Mouse (Mus musculus): ENCODE measurements around the gene Ipo4. TPM values are rescaled to one million over a fixed set of nuclear protein-coding genes. Genes with fewer than 3 reads are reported as not detected.

Ipo4 gene
- polyA plus RNA-seq, 1 experiment from 2014 or later: 71.1 TPM

DNA sequence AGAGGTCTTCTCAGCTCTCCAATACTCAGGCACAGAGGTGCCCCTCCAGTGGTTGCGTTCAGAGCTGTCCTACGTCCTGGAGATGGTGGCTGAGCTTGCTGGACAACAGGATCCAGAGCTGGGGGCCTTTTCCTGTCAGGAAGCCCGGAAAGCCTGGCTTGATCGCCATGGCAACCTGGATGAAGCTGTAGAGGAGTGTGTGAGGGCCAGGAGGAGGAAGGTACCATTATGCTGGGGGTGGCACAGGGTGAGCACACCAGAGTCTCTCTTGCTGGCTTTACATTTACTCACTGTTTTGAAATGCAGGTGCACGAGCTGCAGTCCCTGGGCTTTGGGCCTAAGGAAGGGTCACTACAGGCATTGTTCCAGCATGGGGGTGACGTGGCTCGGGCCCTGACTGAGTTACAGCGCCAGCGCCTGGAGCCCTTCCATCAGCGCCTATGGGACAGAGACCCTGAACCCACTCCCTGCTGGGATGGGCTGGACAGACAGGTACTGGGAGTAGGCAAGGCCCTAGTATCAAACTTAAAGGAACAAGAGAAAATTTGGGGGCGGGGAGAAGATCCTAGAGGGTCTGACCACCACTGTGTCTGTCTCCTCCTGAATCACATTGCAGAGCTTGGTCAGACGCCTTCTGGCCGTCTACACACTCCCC, 39.6 kb downstream of the Ipo4 start:
- H3K36me3 ChIP-seq (ENCODE audit: control insufficient read depth, insufficient read depth, low read length): peaks cover 29% of the 10 kb centered on the region
- H3K4me3 ChIP-seq (ENCODE audit: low read length): no peak overlapping the region
- no peak overlapping the region for H3K4me2 ChIP-seq (ENCODE audit: low read depth, low read length)
- peaks cover 12% of the 10 kb centered on the region for H3K4me1 ChIP-seq (ENCODE audit: control insufficient read depth, insufficient read depth, low read length)
- ATAC-seq: no peak
- H3K9me3 ChIP-seq (ENCODE audit: control insufficient read depth, low read length): no peaks in the 10 kb centered on the region
- H3K9ac ChIP-seq (ENCODE audit: low read depth, low read length): no peak overlapping the region
- H3K27me3 ChIP-seq (replicated peaks; ENCODE audit: control insufficient read depth, insufficient read depth, low read length): no peaks in the 10 kb centered on the region
- 81% methylated on average over 13 of the region's 13 CpGs for WGBS
- no peak overlapping the region for H3K27ac ChIP-seq (ENCODE audit: low read length)

DNA sequence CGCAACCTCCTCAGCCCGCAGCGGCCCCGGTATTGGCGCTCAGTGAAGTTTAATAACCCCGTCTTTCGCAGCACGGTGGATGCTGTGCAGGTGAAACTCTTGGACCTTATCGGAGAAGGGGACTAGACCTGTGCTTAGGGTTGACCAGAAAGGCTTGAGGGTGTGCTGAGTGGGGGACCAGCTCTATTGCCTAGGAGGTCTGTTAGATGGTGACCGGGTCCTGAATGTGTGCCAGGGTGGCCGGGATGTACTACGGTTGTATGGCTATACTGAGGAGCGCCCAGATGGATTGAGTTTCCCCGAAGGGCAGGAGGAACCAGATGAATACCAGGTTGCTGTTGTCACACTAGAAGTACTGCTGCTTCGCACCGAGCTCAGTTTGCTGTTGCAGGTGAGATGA, 43.5 kb downstream of the Ipo4 start:
- ATAC-seq: no peak
- Histone ChIP-seq H3K4me2 (ENCODE audit: low read depth, low read length) (peak overlapping the region; percentile 56), H3K4me3 (ENCODE audit: low read length) (peak overlapping the region; percentile 84), H3K36me3 (ENCODE audit: control insufficient read depth, insufficient read depth, low read length) (peaks cover 11% of the 10 kb centered on the region), H3K27me3 (replicated peaks; ENCODE audit: control insufficient read depth, insufficient read depth, low read length) (no peaks in the 10 kb centered on the region), H3K9ac (ENCODE audit: low read depth, low read length) (peak overlapping the region; percentile 88), H3K4me1 (ENCODE audit: control insufficient read depth, insufficient read depth, low read length) (peaks cover 19% of the 10 kb centered on the region), H3K9me3 (ENCODE audit: control insufficient read depth, low read length) (no peaks in the 10 kb centered on the region), H3K27ac (ENCODE audit: low read length) (peak overlapping the region; percentile 78)
- WGBS: 4% methylated on average over 16 of the region's 16 CpGs

DNA sequence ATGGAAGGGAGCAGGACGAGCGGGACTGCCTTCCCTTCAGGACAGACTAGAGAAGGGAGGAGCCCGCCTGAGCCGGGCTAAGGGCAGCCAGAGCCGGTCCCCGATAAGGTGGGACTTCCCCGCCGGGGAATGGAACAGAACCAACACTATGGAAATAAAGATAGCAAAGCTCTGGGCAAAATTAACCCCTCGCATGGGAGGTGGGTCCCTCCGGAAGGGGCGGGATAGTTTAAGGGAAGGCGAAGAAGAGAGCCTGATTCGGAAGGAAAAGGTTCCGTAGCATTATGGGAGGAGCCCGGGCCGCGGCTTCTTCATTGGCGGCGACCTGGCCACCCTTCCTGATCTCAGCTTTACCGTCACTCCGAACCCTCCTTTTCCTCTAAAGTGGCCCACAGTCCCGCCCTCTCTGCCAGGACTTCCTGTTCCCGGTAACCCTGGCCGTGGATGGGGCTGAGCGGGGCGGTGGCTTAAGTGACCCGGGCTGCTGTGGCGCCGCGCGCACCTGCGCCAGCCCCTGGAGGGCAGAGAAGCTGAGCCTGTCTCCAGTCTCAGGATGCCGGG, 44.3 kb downstream of the Ipo4 start, which contains the start of gene Rnf31:
Gene Rnf31, plus strand, starts transcription at position 378 of the 561 bp plus-strand sequence.
- H3K4me3 ChIP-seq (ENCODE audit: low read length): peak within 1 kb of the TSS; percentile 84
- peak within 1 kb of the TSS; percentile 96 for H3K27ac ChIP-seq (ENCODE audit: low read length)
- peak within 1 kb of the TSS; percentile 88 for H3K9ac ChIP-seq (ENCODE audit: low read depth, low read length)
- H3K4me1 ChIP-seq (ENCODE audit: control insufficient read depth, insufficient read depth, low read length): peaks cover 19% of the 10 kb centered on the region
- no peaks in the 10 kb centered on the region for H3K9me3 ChIP-seq (ENCODE audit: control insufficient read depth, low read length)
- under 1% methylated on average over 33 of the region's 33 CpGs for WGBS
- peak within 1 kb of the TSS; percentile 56 for H3K4me2 ChIP-seq (ENCODE audit: low read depth, low read length)
- ATAC-seq: peak; percentile 90
- H3K36me3 ChIP-seq (ENCODE audit: control insufficient read depth, insufficient read depth, low read length): peaks cover 8% of the 10 kb centered on the region
- H3K27me3 ChIP-seq (replicated peaks; ENCODE audit: control insufficient read depth, insufficient read depth, low read length): no peaks in the 10 kb centered on the region

DNA sequence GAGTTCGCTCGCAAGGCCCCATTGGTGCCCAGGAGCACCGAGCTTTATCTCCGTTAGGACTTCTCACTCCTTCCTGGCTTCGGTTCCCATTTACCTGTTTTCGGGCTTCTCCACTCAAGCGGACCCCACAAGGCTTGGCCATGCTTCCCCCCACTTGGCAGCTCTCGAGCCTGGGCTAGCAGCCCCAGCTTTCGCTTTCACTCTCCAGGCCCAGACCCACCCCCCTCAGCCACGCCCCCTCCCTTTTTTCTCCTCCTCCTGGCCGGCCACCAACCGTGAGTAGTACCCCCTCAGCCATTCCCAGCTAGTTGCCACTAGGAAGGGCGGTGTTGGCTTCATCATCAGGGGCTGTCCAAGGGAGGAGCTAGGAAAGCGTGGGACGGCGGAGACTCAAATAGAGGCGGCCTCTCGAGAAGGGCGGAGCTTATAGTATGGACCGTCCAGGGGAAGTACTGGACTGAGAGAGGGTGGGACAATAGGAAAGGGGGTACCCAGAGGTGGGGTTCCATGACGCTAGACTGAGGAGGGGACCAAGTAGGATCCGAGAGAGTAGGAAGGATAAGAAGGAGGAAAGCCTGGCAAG, 44.9 kb downstream of the Ipo4 start, which contains the start of gene Psme2:
Gene Psme2, minus strand, starts transcription at position 366 of the 583 bp plus-strand sequence.
- no peaks in the 10 kb centered on the region for H3K27me3 ChIP-seq (replicated peaks; ENCODE audit: control insufficient read depth, insufficient read depth, low read length)
- peak within 1 kb of the TSS; percentile 88 for H3K9ac ChIP-seq (ENCODE audit: low read depth, low read length)
- H3K4me2 ChIP-seq (ENCODE audit: low read depth, low read length): peak within 1 kb of the TSS; percentile 56
- no peaks in the 10 kb centered on the region for H3K9me3 ChIP-seq (ENCODE audit: control insufficient read depth, low read length)
- H3K36me3 ChIP-seq (ENCODE audit: control insufficient read depth, insufficient read depth, low read length): peaks cover 6% of the 10 kb centered on the region
- peaks cover 19% of the 10 kb centered on the region for H3K4me1 ChIP-seq (ENCODE audit: control insufficient read depth, insufficient read depth, low read length)
- WGBS: 0% methylated on average over 22 of the region's 22 CpGs
- ATAC-seq: peak; percentile 96
- peak within 1 kb of the TSS; percentile 96 for H3K27ac ChIP-seq (ENCODE audit: low read length)
- H3K4me3 ChIP-seq (ENCODE audit: low read length): peak within 1 kb of the TSS; percentile 84

DNA sequence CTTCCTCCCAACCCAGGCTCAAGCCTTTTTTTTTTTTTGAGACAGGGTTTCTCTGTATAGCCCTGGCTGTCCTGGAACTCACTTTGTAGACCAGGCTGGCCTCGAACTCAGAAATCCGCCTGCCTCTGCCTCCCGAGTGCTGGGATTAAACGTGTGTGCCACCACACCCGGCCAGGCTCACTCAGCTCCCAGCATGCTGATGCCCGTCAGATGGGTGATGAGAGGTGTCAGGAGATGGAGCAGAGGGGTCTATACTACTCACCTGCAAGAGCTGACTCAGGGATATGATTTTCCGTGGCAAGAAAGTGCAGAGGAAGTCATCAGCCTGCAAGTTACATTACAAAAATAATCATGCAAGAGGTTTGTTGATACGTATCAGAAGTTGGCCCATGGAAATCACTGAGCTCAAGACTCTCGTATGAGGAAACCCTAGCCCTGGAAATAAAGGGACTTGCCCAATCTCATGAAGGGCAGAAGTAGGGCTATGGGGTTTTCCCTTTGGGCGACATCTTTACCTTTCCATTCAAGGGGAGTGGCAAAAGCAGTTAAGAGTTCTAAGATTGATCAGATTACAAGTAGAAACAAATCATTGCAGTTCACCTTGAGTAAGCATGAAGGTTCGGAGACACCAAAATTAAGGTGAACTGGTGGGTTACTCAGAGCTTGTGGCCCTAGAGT, 45.8 kb downstream of the Ipo4 start:
- Histone ChIP-seq H3K27ac (ENCODE audit: low read length) (peak overlapping the region; percentile 79), H3K4me2 (ENCODE audit: low read depth, low read length) (peak overlapping the region; percentile 56), H3K36me3 (ENCODE audit: control insufficient read depth, insufficient read depth, low read length) (peaks cover 3% of the 10 kb centered on the region), H3K4me1 (ENCODE audit: control insufficient read depth, insufficient read depth, low read length) (peaks cover 22% of the 10 kb centered on the region), H3K9me3 (ENCODE audit: control insufficient read depth, low read length) (no peaks in the 10 kb centered on the region), H3K9ac (ENCODE audit: low read depth, low read length) (peak overlapping the region; percentile 79), H3K4me3 (ENCODE audit: low read length) (peak overlapping the region; percentile 84), H3K27me3 (replicated peaks; ENCODE audit: control insufficient read depth, insufficient read depth, low read length) (no peaks in the 10 kb centered on the region)
- no peak for ATAC-seq
- 77% methylated on average over 11 of the region's 11 CpGs for WGBS

DNA sequence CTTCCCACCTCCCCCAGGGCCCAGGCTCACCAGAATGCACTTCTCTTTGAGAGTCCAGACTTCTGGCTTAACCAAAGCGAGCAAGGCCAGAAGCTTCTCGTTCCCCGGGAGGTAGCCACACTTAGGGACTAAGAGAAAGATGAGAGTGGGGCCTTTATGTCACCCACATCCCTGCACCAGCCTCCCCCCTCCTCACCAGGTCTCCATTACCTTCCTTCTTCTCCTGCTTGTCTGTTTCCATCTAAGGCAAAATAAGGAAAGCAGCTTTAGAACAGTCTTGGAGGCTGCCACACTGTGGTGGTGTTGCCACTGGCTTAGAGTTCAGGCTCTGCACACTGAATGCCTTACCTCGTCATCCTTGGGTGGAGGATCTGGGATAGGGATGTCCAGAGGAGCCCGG, 46.5 kb downstream of the Ipo4 start:
- 92% methylated on average over 5 of the region's 5 CpGs for WGBS
- Histone ChIP-seq H3K4me3 (ENCODE audit: low read length) (no peak overlapping the region), H3K4me1 (ENCODE audit: control insufficient read depth, insufficient read depth, low read length) (peaks cover 25% of the 10 kb centered on the region)

DNA sequence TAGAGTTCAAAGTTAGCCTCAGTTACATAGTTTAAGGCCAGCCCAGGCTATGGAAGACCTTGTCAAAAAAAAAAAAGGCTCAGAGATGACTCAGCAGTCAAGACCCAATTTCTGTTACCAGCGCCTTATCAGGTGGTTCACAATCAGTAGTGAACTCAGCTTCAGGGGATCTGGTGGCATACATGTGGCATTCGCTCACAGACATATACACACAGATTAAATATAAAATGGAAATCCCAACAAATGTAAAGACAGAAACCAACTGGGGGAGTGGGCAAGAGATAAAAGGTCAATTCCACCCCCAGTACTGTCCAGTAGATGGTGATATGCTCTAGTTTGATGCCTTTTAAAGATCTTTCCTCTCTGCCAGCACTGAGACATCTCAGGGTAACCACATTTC, 49.6 kb downstream of the Ipo4 start:
- Histone ChIP-seq H3K4me3 (ENCODE audit: low read length) (no peak overlapping the region), H3K4me2 (ENCODE audit: low read depth, low read length) (no peak overlapping the region), H3K27ac (ENCODE audit: low read length) (peak overlapping the region; percentile 70; the same call in 1 of the 2 replicates), H3K9me3 (ENCODE audit: control insufficient read depth, low read length) (no peaks in the 10 kb centered on the region), H3K36me3 (ENCODE audit: control insufficient read depth, insufficient read depth, low read length) (peaks cover under 1% of the 10 kb centered on the region; the same call in 1 of the 2 replicates), H3K9ac (ENCODE audit: low read depth, low read length) (no peak overlapping the region), H3K4me1 (ENCODE audit: control insufficient read depth, insufficient read depth, low read length) (peaks cover 13% of the 10 kb centered on the region), H3K27me3 (replicated peaks; ENCODE audit: control insufficient read depth, insufficient read depth, low read length) (no peaks in the 10 kb centered on the region)
- 92% methylated on average over 2 of the region's 2 CpGs for WGBS
- ATAC-seq: no peak

More for the DNA sequence above, 46.5 kb downstream of the Ipo4 start:
- Histone ChIP-seq H3K27ac (ENCODE audit: low read length) (no peak overlapping the region), H3K4me2 (ENCODE audit: low read depth, low read length) (no peak overlapping the region), H3K36me3 (ENCODE audit: control insufficient read depth, insufficient read depth, low read length) (no peaks in the 10 kb centered on the region; the same call in 1 of the 2 replicates), H3K9me3 (ENCODE audit: control insufficient read depth, low read length) (no peaks in the 10 kb centered on the region), H3K9ac (ENCODE audit: low read depth, low read length) (no peak overlapping the region), H3K27me3 (replicated peaks; ENCODE audit: control insufficient read depth, insufficient read depth, low read length) (no peaks in the 10 kb centered on the region)
- no peak for ATAC-seq

DNA sequence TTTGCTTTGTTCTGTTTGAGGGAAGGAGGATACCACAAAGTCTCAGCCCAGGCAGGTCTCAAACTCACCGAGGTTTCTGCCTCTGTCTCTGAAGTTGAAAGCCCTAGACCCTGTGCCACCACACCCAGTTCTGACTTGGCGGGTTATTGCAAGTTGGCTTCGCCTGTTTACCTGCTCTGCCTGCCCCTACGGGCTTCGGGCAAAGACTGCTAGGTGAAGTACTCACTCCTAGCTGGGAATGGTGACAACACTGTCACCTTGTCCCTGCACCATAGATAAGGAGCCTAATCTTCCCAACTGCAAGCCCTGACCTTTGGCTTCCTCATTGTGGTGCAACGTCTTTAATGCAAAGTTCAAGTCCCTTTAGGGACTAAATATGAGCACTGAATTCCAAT, 50.2 kb downstream of the Ipo4 start:
- ATAC-seq: peak; percentile 82

More for the DNA sequence above, 50.2 kb downstream of the Ipo4 start:
- Histone ChIP-seq H3K27me3 (replicated peaks; ENCODE audit: control insufficient read depth, insufficient read depth, low read length) (no peaks in the 10 kb centered on the region), H3K9me3 (ENCODE audit: control insufficient read depth, low read length) (no peaks in the 10 kb centered on the region), H3K9ac (ENCODE audit: low read depth, low read length) (no peak overlapping the region), H3K36me3 (ENCODE audit: control insufficient read depth, insufficient read depth, low read length) (peaks cover 7% of the 10 kb centered on the region; the same call in 1 of the 2 replicates), H3K4me3 (ENCODE audit: low read length) (no peak overlapping the region), H3K27ac (ENCODE audit: low read length) (peak overlapping the region; percentile 70; the same call in 1 of the 2 replicates), H3K4me2 (ENCODE audit: low read depth, low read length) (peak overlapping the region; percentile 91), H3K4me1 (ENCODE audit: control insufficient read depth, insufficient read depth, low read length) (peaks cover 13% of the 10 kb centered on the region)
- WGBS: 40% methylated on average over 6 of the region's 6 CpGs
